Mouse (Mus musculus): ENCODE data around the gene Tmem270.
"Not testable (repeated sequence)": the region's sequence is repeated elsewhere in the genome, so short reads cannot be mapped to it uniquely, and the experiment has no call there.

Gene Tmem270

GRCm38 (mm10) chr5:134906633-134907032, at the start of gene Tmem270:
TSS of gene Tmem270 (minus strand) at chr5:134906733.
- no peak for DNase-seq

- no peak for DNase-seq
Observed at GRCm38 (mm10) chr5:134955491-134955890, 49.0 kb upstream of the Tmem270 start.

GRCm38 (mm10) chr5:134951053-134951884, 44.7 kb upstream of the Tmem270 start:
- peak; percentile 95 for DNase-seq

GRCm38 (mm10) chr5:134948085-134948439, 41.5 kb upstream of the Tmem270 start:
- no peak for DNase-seq

GRCm38 (mm10) chr5:134947420-134948084, 41.0 kb upstream of the Tmem270 start:
- no peak for DNase-seq

GRCm38 (mm10) chr5:134946857-134947255, 40.3 kb upstream of the Tmem270 start, which contains the start of gene Cldn4:
TSS of gene Cldn4 (minus strand) at chr5:134946934.
- DNase-seq, result no peak

GRCm38 (mm10) chr5:134946063-134946856, 39.7 kb upstream of the Tmem270 start:
- DNase-seq, result no peak

- no peak for DNase-seq
Observed at GRCm38 (mm10) chr5:134945266-134945959, 38.9 kb upstream of the Tmem270 start.

- no peak for DNase-seq
Observed at GRCm38 (mm10) chr5:134944179-134944578, 37.6 kb upstream of the Tmem270 start.

GRCm38 (mm10) chr5:134942740-134943139, 36.2 kb upstream of the Tmem270 start:
- DNase-seq, result no peak

- no peak for DNase-seq
Observed at GRCm38 (mm10) chr5:134941472-134942209, 35.1 kb upstream of the Tmem270 start.

GRCm38 (mm10) chr5:134939554-134939953, 33.0 kb upstream of the Tmem270 start:
- not testable (repeated sequence) for DNase-seq

GRCm38 (mm10) chr5:134939069-134939468, 32.5 kb upstream of the Tmem270 start:
- no peak for DNase-seq

- DNase-seq, result no peak
Observed at GRCm38 (mm10) chr5:134936626-134937185, 30.2 kb upstream of the Tmem270 start.

GRCm38 (mm10) chr5:134936051-134936450, 29.5 kb upstream of the Tmem270 start:
- DNase-seq, result peak; percentile 81

- DNase-seq, result peak; percentile 77
Observed at GRCm38 (mm10) chr5:134934666-134935065, 28.1 kb upstream of the Tmem270 start.

- peak; percentile 72 for DNase-seq
Observed at GRCm38 (mm10) chr5:134933686-134934085, 27.2 kb upstream of the Tmem270 start.

GRCm38 (mm10) chr5:134933281-134933680, 26.7 kb upstream of the Tmem270 start:
- DNase-seq, result peak; percentile 88

- DNase-seq, result peak; percentile 94
Observed at GRCm38 (mm10) chr5:134932903-134933276, 26.4 kb upstream of the Tmem270 start.

- DNase-seq, result peak; percentile 99
Observed at GRCm38 (mm10) chr5:134932179-134932902, 25.8 kb upstream of the Tmem270 start, which contains the start of gene Mettl27. TSS of gene Mettl27 (plus strand) at chr5:134932368.

GRCm38 (mm10) chr5:134929988-134930387, 23.5 kb upstream of the Tmem270 start:
- peak; percentile 74 for DNase-seq

Measured in heart, adult 11 months (tissue).